Mouse (Mus musculus) hindbrain, embryonic 15.5 days (tissue): ENCODE measurements at regions not wholly inside any gene's neighbourhood (a gene's known extent, or its start where the extent isn't known, plus 50 kb on each side); places are given as distances from the start of the nearest gene placed in this dataset.
A peak's percentile ranks its signal among the peaks of the same experiment; 100 is the strongest.
"Not testable (repeated sequence)": the region's sequence is repeated elsewhere in the genome, so short reads cannot be mapped to it uniquely, and the experiment has no call there.

Experiments
- ATAC-seq: fragments of 200-750 bp; cut with Nextera tagmentation; 2 replicates; pipeline ENCODE4 v1.8.0; 2017; ENCODE audit warnings: low read depth, moderate number of reproducible peaks, moderate TSS enrichment; ENCODE audit not compliant: low FRiP score
- H3K27ac ChIP-seq: fragments of 300-500 bp; sonication (generic); replicated peaks from 2 replicates; pipeline ENCODE4 v1.5.1; 2015; ENCODE audit warnings: mild to moderate bottlenecking, inconsistent platforms
- H3K27me3 ChIP-seq: fragments of 300-500 bp; sonication (generic); 2 replicates; pipeline ENCODE4 v1.6.1; 2015; ENCODE audit warnings: control low read depth, inconsistent platforms
- H3K36me3 ChIP-seq: fragments of 300-500 bp; sonication (generic); 2 replicates; pipeline ENCODE4 v1.6.1; 2015; ENCODE audit warnings: control low read depth, inconsistent platforms
- H3K4me1 ChIP-seq: fragments of 300-500 bp; sonication (generic); replicated peaks from 2 replicates; pipeline ENCODE4 v1.6.1; 2015; ENCODE audit warnings: control low read depth, inconsistent platforms
- H3K4me2 ChIP-seq: fragments of 300-500 bp; sonication (generic); 2 replicates; pipeline ENCODE4 v1.6.1; 2015; ENCODE audit warnings: moderate library complexity, mild to moderate bottlenecking, inconsistent platforms
- H3K4me3 ChIP-seq: fragments of 300-500 bp; sonication (generic); 2 replicates; pipeline ENCODE4 v1.5.1; 2015; ENCODE audit warnings: mild to moderate bottlenecking, inconsistent platforms
- H3K9ac ChIP-seq: fragments of 300-500 bp; sonication (generic); 2 replicates; pipeline ENCODE4 v1.6.1; 2015; ENCODE audit warnings: inconsistent platforms
- H3K9me3 ChIP-seq: fragments of 300-500 bp; sonication (generic); 2 replicates; pipeline ENCODE4 v1.6.1; 2016; ENCODE audit warnings: control low read depth, inconsistent platforms
- WGBS: fragments of 180-500 bp; shearing (Covaris S2); methylation state at CpG from one replicate; pipeline ENCODE4 v1.1.7; 2015; 5-methylcytosine and 5-hydroxymethylcytosine counted together

DNA sequence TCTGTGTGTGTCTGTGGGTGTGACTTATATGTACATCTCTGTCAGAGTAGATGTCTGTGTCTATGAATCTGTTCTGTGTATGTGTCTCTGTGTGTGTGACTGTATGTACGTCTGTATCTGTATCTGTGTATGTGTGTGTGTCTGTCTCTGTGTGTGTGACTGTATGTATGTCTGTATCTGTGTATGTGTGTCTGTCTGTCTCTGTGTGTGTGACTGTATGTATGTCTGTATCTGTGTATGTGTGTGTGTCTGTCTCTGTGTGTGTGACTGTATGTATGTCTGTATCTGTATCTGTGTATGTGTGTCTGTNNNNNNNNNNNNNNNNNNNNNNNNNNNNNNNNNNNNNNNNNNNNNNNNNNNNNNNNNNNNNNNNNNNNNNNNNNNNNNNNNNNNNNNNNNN lies 88.3 kb downstream of the Sspn start:
- peak; percentile 54; the same call in 1 of the 2 replicates for ATAC-seq
- not testable (repeated sequence) for H3K4me2 ChIP-seq, H3K27ac ChIP-seq, H3K9me3 ChIP-seq, H3K9ac ChIP-seq, H3K27me3 ChIP-seq, H3K4me1 ChIP-seq, H3K36me3 ChIP-seq, H3K4me3 ChIP-seq
- 55% methylated on average over 1 of the region's 1 CpGs for WGBS
